19 mouse cellular contexts compared by ENCODE assay signal in genomic region chr17:4227889-4228288, GRCm38 (mm10).
DNase-seq lines count a peak whose midpoint lies in the region; ATAC-seq and TF ChIP-seq lines count a peak whose summit lies in the region.
"Had no signal": no experiment of that assay in that cellular context is flagged by ENCODE, and none has a peak within 500 bp of the region (broad histone marks: within the 10 kb centered on the region; RNA-seq: fewer than 3 reads in every experiment).

No protein-coding gene starts in this region.

- no peak overlapping the region for H3K4me3 ChIP-seq in kidney, adult 2 months (ENCODE audit: insufficient read depth, low read depth, low read length)
- no peak overlapping the region for H3K4me3 ChIP-seq in midbrain, embryonic 15.5 days
- no peak overlapping the region for H3K4me3 ChIP-seq in heart, embryonic 11.5 days (ENCODE audit: low read depth, low read length)
- H3K4me3 ChIP-seq: embryonic facial prominence, embryonic 10.5 days; heart, embryonic 10.5 days; limb, embryonic 15.5 days; neural tube, embryonic 12.5 days had no signal

- no peak for DNase-seq in frontal cortex, postnatal 14 days (ENCODE audit: low spot score in 2 of 2)
- peak; percentile 84 for DNase-seq in kidney, adult 2 months
- no peak for DNase-seq in kidney, postnatal 4 days
- DNase-seq in kidney, adult 9 months, result peak; percentile 78
- no peak for DNase-seq in c-Kit-positive CD71-positive TER-119-positive erythroid progenitor cells, embryonic 14.5 days (ENCODE audit: low spot score)
- DNase-seq: adrenal gland, postnatal 14 days; cerebellum, adult 8-10 months; heart, postnatal 10 days; layer of hippocampus, postnatal 36 days; lung, postnatal 10 days had no signal

- no peaks in the 10 kb centered on the region for H3K4me1 ChIP-seq in kidney, adult 2 months (ENCODE audit: control insufficient read depth, insufficient read depth, low read length)
- H3K4me1 ChIP-seq in midbrain, embryonic 15.5 days, result peaks cover 8% of the 10 kb centered on the region
- H3K4me1 ChIP-seq in heart, embryonic 11.5 days (ENCODE audit: control insufficient read depth, insufficient read depth, low read length), result 0 out of 2 replicates have a peak, but pooled peaks cover 4% of the 10 kb centered on the region
- H3K4me1 ChIP-seq: limb, embryonic 15.5 days; neural tube, embryonic 12.5 days had no signal

- TF ChIP-seq CTCF in kidney, adult 2 months (conservative IDR thresholded peaks at IDR 0.05; ENCODE audit: insufficient read depth, insufficient read length, low read depth, low read length), result no peak

- no peaks in the 10 kb centered on the region for H3K36me3 ChIP-seq in kidney, adult 2 months (ENCODE audit: control insufficient read depth, insufficient read depth, low read length)
- H3K36me3 ChIP-seq in midbrain, embryonic 15.5 days (replicated peaks), result no peaks in the 10 kb centered on the region
- H3K36me3 ChIP-seq in heart, embryonic 11.5 days (ENCODE audit: control insufficient read depth, insufficient read depth, low read length), result no peaks in the 10 kb centered on the region
- H3K36me3 ChIP-seq: embryonic facial prominence, embryonic 10.5 days; heart, embryonic 10.5 days; limb, embryonic 15.5 days; neural tube, embryonic 12.5 days had no signal

- H3K9ac ChIP-seq in midbrain, embryonic 15.5 days, result no peak overlapping the region
- no peak overlapping the region for H3K9ac ChIP-seq in heart, embryonic 11.5 days (ENCODE audit: low read depth, low read length)
- H3K9ac ChIP-seq: limb, embryonic 15.5 days; neural tube, embryonic 12.5 days had no signal

- ATAC-seq in frontal cortex, adult (ENCODE audit: low TSS enrichment), result peak; percentile 41; the same call in 1 of the 2 replicates
- ATAC-seq in midbrain, embryonic 15.5 days (replicated peaks), result no peak
- ATAC-seq in heart, embryonic 11.5 days (replicated peaks; ENCODE audit: insufficient number of reproducible peaks, low FRiP score, low TSS enrichment), result no peak
- ATAC-seq: CD4-positive, CD25-positive, alpha-beta regulatory T cell, adult 4 months; Patski had no signal

- WGBS in kidney, adult 2 months, result 42% methylated on average over 10 of the region's 10 CpGs
- WGBS in midbrain, embryonic 15.5 days, result 52% methylated on average over 10 of the region's 10 CpGs
- 76% methylated on average over 10 of the region's 10 CpGs for WGBS in heart, embryonic 11.5 days (ENCODE audit: insufficient replicate concordance)

- no peaks in the 10 kb centered on the region for H3K27me3 ChIP-seq in kidney, adult 2 months (replicated peaks; ENCODE audit: control insufficient read depth, insufficient read depth, low read length)
- H3K27me3 ChIP-seq in midbrain, embryonic 15.5 days (replicated peaks), result no peaks in the 10 kb centered on the region
- no peaks in the 10 kb centered on the region for H3K27me3 ChIP-seq in heart, embryonic 11.5 days (ENCODE audit: control insufficient read depth, insufficient read depth, low read length)
- H3K27me3 ChIP-seq: limb, embryonic 15.5 days; neural tube, embryonic 12.5 days; Patski had no signal

- peak overlapping the region; percentile 25 for H3K4me2 ChIP-seq in midbrain, embryonic 15.5 days
- H3K4me2 ChIP-seq in heart, embryonic 11.5 days, result no peak overlapping the region
- H3K4me2 ChIP-seq: limb, embryonic 15.5 days; neural tube, embryonic 12.5 days had no signal

- H3K9me3 ChIP-seq in midbrain, embryonic 15.5 days, result no peaks in the 10 kb centered on the region
- no peaks in the 10 kb centered on the region for H3K9me3 ChIP-seq in heart, embryonic 11.5 days (replicated peaks; ENCODE audit: control insufficient read depth, low read length)
- H3K9me3 ChIP-seq: embryonic facial prominence, embryonic 10.5 days; heart, embryonic 10.5 days; limb, embryonic 15.5 days; neural tube, embryonic 12.5 days had no signal

- H3K27ac ChIP-seq in kidney, adult 2 months (ENCODE audit: insufficient read depth, low read depth, low read length), result 0 out of 2 replicates have a peak overlapping the region, but pooled peaks have one; percentile 21
- peak overlapping the region; percentile 48 for H3K27ac ChIP-seq in midbrain, embryonic 15.5 days
- H3K27ac ChIP-seq in heart, embryonic 11.5 days (ENCODE audit: low read depth, low read length), result no peak overlapping the region
- H3K27ac ChIP-seq: limb, embryonic 15.5 days; neural tube, embryonic 12.5 days had no signal

- TF ChIP-seq POLR2A in kidney, adult 2 months (IDR thresholded peaks at IDR 0.05; ENCODE audit: low read depth, low read length), result no peak

Comparison
In these comparisons a context has a peak if more than half of its experiments do, and no peak if none do; other contexts are left out.
1. DNase-seq: peak in kidney, adult 2 months (single experiment) and kidney, adult 9 months (single experiment); none in frontal cortex, postnatal 14 days (0 of 2), kidney, postnatal 4 days (0 of 2) and c-Kit-positive CD71-positive TER-119-positive erythroid progenitor cells, embryonic 14.5 days (single experiment).